Mouse (Mus musculus) layer of hippocampus, adult 2 months (tissue): ENCODE measurements at regions not wholly inside any gene's neighbourhood (a gene's known extent, or its start where the extent isn't known, plus 50 kb on each side); places are given as distances from the start of the nearest gene placed in this dataset.

Experiments
- DNase-seq, 2 experiments: peaks; one replicate each; pipeline ENCODE4 v3.0.0; 2022; ENCODE audit warnings: low spot score in 2 of 2
- H3K27ac ChIP-seq: fragments of 200-600 bp; 2 replicates; pipeline ENCODE4 v1.8.1; 2022
- H3K4me3 ChIP-seq: fragments of 200-600 bp; 2 replicates; pipeline ENCODE4 v1.8.1; 2022; ENCODE audit warnings: mild to moderate bottlenecking
- CTCF ChIP-seq: fragments of 200-600 bp; conservative IDR thresholded peaks from 2 replicates; pipeline ENCODE4 v1.8.1; 2022; ENCODE audit warnings: antibody characterized with exemption, mild to moderate bottlenecking, moderate library complexity

- H3K27ac ChIP-seq: no peak overlapping the region
- TF ChIP-seq CTCF: no peak
- DNase-seq: no peak
- H3K4me3 ChIP-seq: no peak overlapping the region
These were observed 57.7 kb downstream of the Rpl14 start for GRCm38 (mm10) chr9:120628794-120629560.

GRCm38 (mm10) chr9:120629609-120630008 is 58.4 kb downstream of the Rpl14 start:
- DNase-seq: no peak
- TF ChIP-seq CTCF: no peak
- Histone ChIP-seq H3K4me3 (no peak overlapping the region), H3K27ac (no peak overlapping the region)

GRCm38 (mm10) chr9:120632821-120633220 is 61.6 kb downstream of the Rpl14 start:
- H3K27ac ChIP-seq: no peak overlapping the region
- DNase-seq: peak in 1 of 2 experiments; percentile 29
- no peak for TF ChIP-seq CTCF
- H3K4me3 ChIP-seq: no peak overlapping the region

- TF ChIP-seq CTCF: no peak
- peak; percentile 24 to 48 for DNase-seq
These were observed 71.4 kb downstream of the Rpl14 start for GRCm38 (mm10) chr9:120642656-120643055.

GRCm38 (mm10) chr9:120643371-120643770 is 72.1 kb downstream of the Rpl14 start:
- H3K4me3 ChIP-seq: no peak overlapping the region
- DNase-seq: peak; percentile 49 to 70
- no peak for TF ChIP-seq CTCF
- peak overlapping the region; percentile 81 for H3K27ac ChIP-seq

More at GRCm38 (mm10) chr9:120642656-120643055, 71.4 kb downstream of the Rpl14 start:
- Histone ChIP-seq H3K27ac (peak overlapping the region; percentile 81), H3K4me3 (no peak overlapping the region)

GRCm38 (mm10) chr9:120645776-120646175 is 74.5 kb downstream of the Rpl14 start:
- DNase-seq: no peak
- Histone ChIP-seq H3K27ac (peak overlapping the region; percentile 53; the same call in 1 of the 2 replicates), H3K4me3 (no peak overlapping the region)
- TF ChIP-seq CTCF: peak; percentile 31

GRCm38 (mm10) chr9:120646806-120647667 is 75.8 kb downstream of the Rpl14 start:
- no peak for TF ChIP-seq CTCF
- peak; percentile 25 to 27 for DNase-seq
- peak overlapping the region; percentile 53; the same call in 1 of the 2 replicates for H3K27ac ChIP-seq
- H3K4me3 ChIP-seq: no peak overlapping the region

- Histone ChIP-seq H3K4me3 (no peak overlapping the region), H3K27ac (peak overlapping the region; percentile 53; the same call in 1 of the 2 replicates)
- DNase-seq: no peak
- TF ChIP-seq CTCF: no peak
These were observed 76.4 kb downstream of the Rpl14 start for GRCm38 (mm10) chr9:120647668-120647955.

GRCm38 (mm10) chr9:120652733-120653132 is 81.5 kb downstream of the Rpl14 start:
- Histone ChIP-seq H3K4me3 (no peak overlapping the region), H3K27ac (no peak overlapping the region)
- TF ChIP-seq CTCF: no peak
- no peak for DNase-seq

GRCm38 (mm10) chr9:120653170-120653569 is 81.9 kb downstream of the Rpl14 start:
- no peak for DNase-seq
- Histone ChIP-seq H3K4me3 (no peak overlapping the region), H3K27ac (no peak overlapping the region)
- TF ChIP-seq CTCF: no peak

- Histone ChIP-seq H3K4me3 (no peak overlapping the region), H3K27ac (no peak overlapping the region)
- no peak for DNase-seq
- TF ChIP-seq CTCF: no peak
These were observed 83.5 kb downstream of the Rpl14 start for GRCm38 (mm10) chr9:120654736-120655135.

GRCm38 (mm10) chr9:120656976-120657375 is 85.7 kb downstream of the Rpl14 start:
- DNase-seq: peak in 1 of 2 experiments; percentile 32
- no peak overlapping the region for H3K27ac ChIP-seq
- TF ChIP-seq CTCF: peak; percentile 80
- no peak overlapping the region for H3K4me3 ChIP-seq

- DNase-seq: no peak
- TF ChIP-seq CTCF: no peak
- no peak overlapping the region for H3K4me3 ChIP-seq
- H3K27ac ChIP-seq: no peak overlapping the region
These were observed 86.5 kb downstream of the Rpl14 start for GRCm38 (mm10) chr9:120657786-120658185.
